Mouse (Mus musculus) left cerebral cortex, postnatal 14 days (tissue): ENCODE results near the gene Arhgap28. TPM values are rescaled to one million over a fixed set of nuclear protein-coding genes. Genes with fewer than 3 reads are reported as not detected.

Experiments used
- DNase-seq, 2 experiments: peaks; one replicate each; pipeline ENCODE4 v3.0.0; 2021 to 2022; ENCODE audit warnings: low spot score in 2 of 2, mixed read lengths in 1 of 2
- intact Hi-C: fragments of 180-260 bp; cut with DNase I; formaldehyde crosslinking; loops from one replicate; pipeline ENCODE4 v1.15.1; 2025
- total RNA-seq, 2 experiments: library from RNA; stranded (reverse); gene quantifications; 2 replicates each; pipeline ENCODE4 v1.2.3; 2021

The Arhgap28 gene
- total RNA-seq, 2 experiments from 2014 or later, result 0.79 to 1.7 TPM

DNA sequence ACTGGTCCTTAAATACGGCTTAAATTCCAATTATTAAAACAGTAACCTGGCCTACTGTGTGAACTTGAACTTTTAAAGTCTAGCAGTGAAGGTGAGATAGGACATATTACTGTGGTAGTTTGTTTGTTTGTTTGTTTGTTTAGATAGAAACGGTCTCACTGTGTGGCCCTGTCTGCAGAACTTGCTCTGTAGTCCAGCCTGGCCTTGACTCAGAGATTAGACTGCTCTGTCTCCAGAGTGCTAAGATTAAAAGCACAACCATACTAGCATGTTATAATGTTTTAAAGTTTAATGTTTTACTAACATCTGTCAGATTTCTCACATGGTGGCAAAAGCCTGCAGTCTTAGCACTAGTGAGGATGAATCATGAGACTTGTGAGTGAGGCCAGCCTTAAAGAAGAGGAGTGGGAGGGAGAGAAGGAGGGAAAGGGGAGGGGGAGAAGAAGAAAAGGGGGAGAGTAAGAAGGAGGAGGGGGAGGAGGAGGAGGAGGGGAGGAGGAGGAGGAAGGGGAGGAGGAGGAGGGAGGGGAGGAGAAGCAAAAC is 8.6 kb downstream of the Arhgap28 start:
- intact Hi-C loops, result no loop called here
- no peak for DNase-seq

GRCm38 (mm10) chr17:67994861-67995260 is 9.1 kb downstream of the Arhgap28 start:
- no peak for DNase-seq

GRCm38 (mm10) chr17:67993371-67994045 is 10.4 kb downstream of the Arhgap28 start:
- intact Hi-C loops, result no loop called here
- DNase-seq, result no peak

More at GRCm38 (mm10) chr17:67994861-67995260, 9.1 kb downstream of the Arhgap28 start:
- intact Hi-C loops, result no loop called here

- intact Hi-C loops, result no loop called here
- DNase-seq, result no peak
Measured at GRCm38 (mm10) chr17:67989716-67990115, 14.2 kb downstream of the Arhgap28 start.

GRCm38 (mm10) chr17:67988920-67989621 is 14.8 kb downstream of the Arhgap28 start:
- DNase-seq, result no peak

GRCm38 (mm10) chr17:67985532-67985931 is 18.4 kb downstream of the Arhgap28 start:
- intact Hi-C loops, result no loop called here
- DNase-seq, result no peak

More at GRCm38 (mm10) chr17:67988920-67989621, 14.8 kb downstream of the Arhgap28 start:
- intact Hi-C loops, result no loop called here

DNA sequence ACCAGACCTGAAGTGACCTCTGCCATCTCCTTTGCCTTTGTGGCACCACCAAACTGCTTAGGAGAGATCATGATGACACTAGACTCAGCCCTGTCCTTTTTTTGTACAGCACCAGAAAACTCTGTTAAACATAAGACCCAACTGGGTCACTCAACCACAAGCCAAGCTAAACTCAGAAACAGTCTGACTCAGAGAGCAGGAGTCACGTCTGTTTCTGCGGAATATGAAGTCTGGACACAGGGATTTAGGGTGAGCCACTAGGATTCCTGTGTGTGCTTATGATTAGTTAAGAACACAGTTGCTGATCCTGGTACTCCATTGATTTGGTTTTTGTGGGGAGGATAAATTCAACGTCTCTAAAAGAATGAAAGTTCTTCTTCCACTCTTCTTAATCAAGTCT is 23.3 kb downstream of the Arhgap28 start:
- intact Hi-C loops, result no loop called here
- no peak for DNase-seq

- intact Hi-C loops, result no loop called here
- no peak for DNase-seq
Measured at GRCm38 (mm10) chr17:67979248-67979647, 24.7 kb downstream of the Arhgap28 start.

DNA sequence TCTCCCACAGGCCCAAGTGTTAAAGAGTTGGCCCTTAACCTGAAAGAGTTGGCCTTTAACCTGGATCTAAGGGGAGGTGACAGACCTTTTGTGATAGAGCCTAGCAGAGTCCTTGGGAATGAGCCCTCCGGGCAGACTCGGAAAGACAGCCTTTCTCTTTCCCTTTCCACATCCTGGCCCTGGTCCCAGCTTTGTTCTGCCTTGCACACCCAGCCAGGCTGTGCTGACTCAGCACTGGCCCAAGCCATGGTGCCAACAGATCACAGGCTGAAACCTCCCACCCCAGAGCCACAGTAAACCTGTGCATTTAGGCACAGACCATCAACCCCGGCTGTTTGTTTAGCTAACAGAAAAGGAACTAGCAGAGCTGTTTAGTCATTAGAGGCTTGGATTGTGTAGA is 25.1 kb downstream of the Arhgap28 start:
- no peak for DNase-seq
- intact Hi-C loops, result no loop called here

DNA sequence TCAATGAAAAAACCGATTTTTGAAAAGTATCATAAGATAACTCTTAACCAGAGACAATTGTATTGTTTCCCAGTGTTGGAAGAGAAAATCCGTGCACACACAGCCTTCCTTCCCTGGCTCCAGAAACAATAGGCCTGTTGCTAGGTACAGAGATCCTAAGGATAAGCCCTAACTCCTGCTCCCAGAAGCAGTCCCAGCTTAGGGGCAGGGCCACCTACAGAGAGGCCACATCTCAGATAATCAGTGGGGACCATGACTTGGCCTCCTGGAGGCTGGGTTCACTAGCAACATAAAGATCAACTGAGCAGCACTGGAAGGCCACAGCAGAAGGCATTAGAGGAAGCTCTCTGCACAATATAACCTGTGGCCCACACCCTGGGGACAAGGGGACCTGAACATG is 27.5 kb downstream of the Arhgap28 start:
- intact Hi-C loops, result no loop called here

GRCm38 (mm10) chr17:67976027-67976426 is 27.9 kb downstream of the Arhgap28 start:
- intact Hi-C loops, result no loop called here
- DNase-seq, result no peak

More for the DNA sequence above, 27.5 kb downstream of the Arhgap28 start:
- DNase-seq, result no peak

DNA sequence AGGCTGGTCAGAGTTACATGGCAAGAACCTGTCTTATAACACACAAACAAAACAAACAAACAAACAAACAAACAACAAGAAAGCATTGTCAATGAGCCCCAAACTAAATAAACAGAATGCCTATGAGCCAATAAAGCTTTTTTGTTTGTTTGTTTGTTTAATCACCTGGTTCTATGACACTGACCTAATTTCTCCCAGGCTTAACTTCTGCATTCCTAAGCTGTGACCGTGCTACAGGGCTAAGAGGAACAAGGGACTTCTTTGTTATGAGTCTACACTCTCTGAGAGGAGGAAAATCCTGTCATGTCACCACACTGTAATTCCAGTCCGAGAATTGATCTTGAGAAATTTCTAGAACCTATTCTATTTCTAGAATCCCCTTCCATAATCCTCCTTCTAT is 29.2 kb downstream of the Arhgap28 start:
- DNase-seq, result no peak
- intact Hi-C loops, result no loop called here

DNA sequence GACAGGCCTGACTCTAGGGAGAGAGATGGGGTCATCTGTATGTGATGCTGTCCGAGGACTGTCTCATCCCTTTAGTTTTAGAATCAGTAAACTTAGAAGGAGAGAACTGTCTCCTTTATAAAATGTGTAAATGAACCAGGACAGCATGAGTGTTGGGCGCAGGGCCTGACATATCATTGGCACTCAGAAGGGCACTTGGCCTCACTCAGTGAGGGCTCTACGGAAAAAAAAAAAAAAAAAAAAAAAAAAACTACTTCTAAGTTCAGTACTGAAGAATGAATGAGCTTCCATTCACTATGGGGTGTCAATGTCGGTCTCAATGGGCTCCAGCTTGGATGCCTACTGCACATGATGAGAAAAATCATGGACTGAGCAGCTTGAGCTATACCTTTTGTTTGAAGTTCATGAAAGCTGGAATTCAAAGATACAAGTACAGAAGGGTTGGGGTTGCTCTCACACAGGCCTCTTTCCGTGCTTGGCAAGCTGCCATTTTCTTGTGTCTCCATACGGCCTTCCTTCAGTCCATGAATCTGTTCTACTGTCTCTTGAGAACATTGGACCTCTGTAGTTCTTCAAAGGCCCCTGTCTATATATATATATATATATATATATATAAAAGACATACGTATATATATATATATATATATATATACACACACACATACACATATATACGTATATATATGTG is 36.9 kb downstream of the Arhgap28 start:
- DNase-seq, result no peak
- intact Hi-C loops, result no loop called here

- DNase-seq, result no peak
- intact Hi-C loops, result no loop called here
Measured at GRCm38 (mm10) chr17:67962858-67963257, 41.1 kb downstream of the Arhgap28 start.

DNA sequence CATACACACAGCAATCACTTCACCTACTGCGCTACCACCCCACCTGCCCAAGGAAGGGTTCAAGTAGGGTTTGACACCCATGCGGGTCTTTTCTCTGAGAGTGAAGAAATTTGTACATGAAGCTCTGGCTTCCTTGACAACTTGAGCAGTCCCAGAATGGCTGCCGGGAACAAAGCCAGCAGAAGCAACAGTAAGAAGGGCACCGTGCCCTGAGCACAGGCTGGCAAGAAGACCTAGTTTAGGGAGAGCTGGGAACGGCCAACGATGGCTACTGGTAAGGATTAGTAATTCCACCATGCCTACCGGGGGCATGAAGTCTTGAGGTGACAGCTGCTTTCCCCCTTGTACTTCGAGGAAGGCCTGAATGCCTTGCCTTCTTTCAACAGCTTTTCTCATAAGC is 41.9 kb downstream of the Arhgap28 start:
- DNase-seq, result peak; percentile 37 to 59
- intact Hi-C loops, result no loop called here

GRCm38 (mm10) chr17:67958909-67959308 is 45.0 kb downstream of the Arhgap28 start:
- no peak for DNase-seq
- intact Hi-C loops, result no loop called here

- intact Hi-C loops, result no loop called here
- DNase-seq, result no peak
Measured at GRCm38 (mm10) chr17:67957603-67958002, 46.3 kb downstream of the Arhgap28 start.

GRCm38 (mm10) chr17:67955876-67956690 is 47.8 kb downstream of the Arhgap28 start:
- intact Hi-C loops, result no loop called here
- no peak for DNase-seq

DNA sequence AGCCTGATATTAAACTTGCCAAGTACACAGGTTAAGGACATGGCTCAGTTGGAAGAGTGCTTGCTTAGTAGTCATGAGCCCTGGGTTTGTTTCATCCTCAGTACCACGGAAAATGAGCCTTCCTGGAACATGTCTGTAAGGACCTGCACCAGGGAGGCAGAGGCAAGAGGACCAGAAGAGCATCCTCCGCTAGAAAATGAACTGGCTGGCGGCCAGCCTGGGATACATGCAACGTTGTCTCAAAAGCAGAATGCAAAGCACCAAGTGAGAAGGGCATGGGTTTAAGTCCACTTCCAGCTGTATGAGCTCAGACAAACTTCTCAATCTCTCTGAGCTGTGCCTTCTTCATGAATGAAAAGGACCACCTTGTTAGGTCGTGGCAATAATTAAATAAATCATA is 49.0 kb downstream of the Arhgap28 start:
- intact Hi-C loops, result no loop called here
- no peak for DNase-seq
